Comparison of ENCODE assay signal across 40 mouse cellular contexts in genomic region chr2:146239196-146239747, GRCm38 (mm10). TPM values are rescaled to one million over a fixed set of nuclear protein-coding genes. Genes with fewer than 3 reads are reported as not detected.
"Had no signal": no experiment of that assay in that cellular context is flagged by ENCODE, and none has a peak within 500 bp of the region (broad histone marks: within the 10 kb centered on the region; RNA-seq: fewer than 3 reads in every experiment).

No protein-coding gene starts in this region.

- DNase-seq: heart, postnatal 10 days; heart, postnatal 14 days; heart, postnatal 36 days; heart, postnatal 4 days; kidney, adult 11 months; kidney, adult 18-20 months; kidney, adult 2 months; kidney, adult 8-10 months; kidney, adult 9 months; kidney, postnatal 10 days; kidney, postnatal 14 days; kidney, postnatal 25 days; kidney, postnatal 36 days; kidney, postnatal 4 days; layer of hippocampus, adult 9-11 months; layer of hippocampus, postnatal 36 days had no signal

- H3K27me3 ChIP-seq: heart, embryonic 12.5 days; heart, embryonic 13.5 days; heart, embryonic 15.5 days; hindbrain, embryonic 12.5 days; hindbrain, embryonic 13.5 days; intestine, embryonic 15.5 days; kidney, embryonic 15.5 days had no signal

- H3K4me1 ChIP-seq: heart, embryonic 12.5 days; heart, embryonic 13.5 days; heart, embryonic 15.5 days; hindbrain, embryonic 10.5 days; hindbrain, embryonic 12.5 days; hindbrain, embryonic 13.5 days; hindbrain, embryonic 15.5 days; intestine, embryonic 15.5 days; kidney, embryonic 15.5 days had no signal

- H3K9ac ChIP-seq: heart, embryonic 12.5 days; heart, embryonic 13.5 days; heart, embryonic 15.5 days; hindbrain, embryonic 12.5 days; hindbrain, embryonic 13.5 days; hindbrain, embryonic 14.5 days; hindbrain, embryonic 15.5 days; intestine, embryonic 15.5 days; kidney, embryonic 15.5 days had no signal

- H3K9me3 ChIP-seq: heart, embryonic 12.5 days; heart, embryonic 13.5 days; heart, embryonic 15.5 days; hindbrain, embryonic 10.5 days; hindbrain, embryonic 12.5 days; hindbrain, embryonic 13.5 days; hindbrain, embryonic 15.5 days; intestine, embryonic 15.5 days; kidney, embryonic 15.5 days had no signal

- H3K4me3 ChIP-seq: heart, embryonic 12.5 days; heart, embryonic 13.5 days; heart, embryonic 15.5 days; hindbrain, embryonic 10.5 days; hindbrain, embryonic 12.5 days; hindbrain, embryonic 13.5 days; hindbrain, embryonic 15.5 days; intestine, embryonic 15.5 days; kidney, embryonic 15.5 days; layer of hippocampus, adult 2 months had no signal

- H3K4me2 ChIP-seq: heart, embryonic 11.5 days; heart, embryonic 12.5 days; heart, embryonic 13.5 days; heart, embryonic 15.5 days; hindbrain, embryonic 12.5 days; hindbrain, embryonic 13.5 days; hindbrain, embryonic 14.5 days; hindbrain, embryonic 15.5 days; intestine, embryonic 15.5 days; kidney, embryonic 15.5 days had no signal

- H3K27ac ChIP-seq: heart, embryonic 13.5 days; heart, embryonic 15.5 days; hindbrain, embryonic 10.5 days; hindbrain, embryonic 12.5 days; hindbrain, embryonic 13.5 days; hindbrain, embryonic 14.5 days; hindbrain, embryonic 15.5 days; hindbrain, postnatal 0 days; intestine, embryonic 15.5 days; kidney, embryonic 15.5 days; kidney, postnatal 0 days; layer of hippocampus, adult 2 months had no signal

- ATAC-seq: hindbrain, embryonic 16.5 days; hindbrain, postnatal 0 days; inflammation-experienced regulatory T-cells, adult 6 months; intestine, embryonic 15.5 days; intestine, embryonic 16.5 days; intestine, postnatal 0 days had no signal

- H3K36me3 ChIP-seq: hindbrain, embryonic 10.5 days; hindbrain, embryonic 12.5 days; hindbrain, embryonic 13.5 days; hindbrain, embryonic 15.5 days; intestine, embryonic 15.5 days; kidney, embryonic 15.5 days had no signal

RNA-seq across cellular contexts. Expression of gene Insm1, which starts 17.6 kb away (rescaled TPM):
- total RNA-seq: heart, postnatal 10 days; heart, postnatal 25 days; heart, postnatal 36 days; heart, postnatal 4 days; hematopoietic stem cell, adult 5-6 weeks had no signal
- polyA plus RNA-seq: heart, embryonic 11.5 days; heart, embryonic 12.5 days; heart, embryonic 13.5 days; heart, embryonic 14.5 days; heart, embryonic 15.5 days; heart, postnatal 0 days; inflammation-experienced regulatory T-cells, adult 6 months; kidney, embryonic 14.5 days; kidney, embryonic 16.5 days; kidney, postnatal 0 days had no signal
